Comparison of ENCODE assay signal across 8 mouse cellular contexts in the genomic region with DNA sequence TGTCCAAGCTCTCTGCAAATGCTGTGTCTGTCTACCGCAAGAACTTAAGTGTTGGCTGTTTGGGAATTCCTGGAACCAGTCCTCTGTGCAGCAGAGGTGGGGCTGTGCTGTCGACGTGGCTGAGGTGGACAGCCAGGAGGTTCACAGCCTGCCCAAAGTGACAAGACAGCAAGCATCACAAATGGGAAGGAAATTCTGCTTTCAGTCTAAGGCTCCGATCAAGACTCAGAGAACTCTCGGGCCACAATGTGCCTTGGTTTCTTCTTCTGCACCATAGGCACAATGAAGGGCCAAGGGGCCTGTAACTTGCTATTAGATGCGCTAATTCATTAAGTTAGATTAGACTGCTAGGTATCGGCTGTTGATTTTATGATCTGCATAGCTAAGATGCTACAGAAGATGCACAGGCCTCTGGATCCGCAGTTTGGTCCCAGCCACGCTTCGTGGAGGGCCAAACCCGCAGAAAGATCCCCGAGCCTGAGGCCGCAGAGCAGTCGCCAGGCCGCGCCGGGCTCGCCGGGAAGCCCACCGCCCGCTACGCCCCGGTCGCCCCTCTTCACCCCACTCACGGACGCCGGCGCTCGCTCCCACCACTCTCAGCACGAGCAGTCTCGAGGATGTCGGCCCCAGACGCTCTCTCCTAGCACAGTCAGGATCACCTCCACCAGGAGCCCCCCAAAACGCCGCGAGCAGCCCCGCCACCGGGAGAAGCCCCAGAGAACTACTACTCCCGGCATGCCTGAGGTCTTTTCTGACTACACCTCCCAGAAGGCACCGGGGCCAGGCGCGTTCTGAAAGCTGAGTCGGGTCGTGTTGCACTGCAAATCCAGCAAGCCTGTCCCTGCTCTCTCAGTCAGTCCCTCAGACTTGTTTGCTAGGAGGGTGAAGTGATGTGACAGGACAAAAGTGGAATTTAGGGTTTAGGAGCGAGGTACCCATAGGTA. TPM values are rescaled to one million over a fixed set of nuclear protein-coding genes. Genes with fewer than 3 reads are reported as not detected.
DNase-seq lines count a peak whose midpoint lies in the region; ATAC-seq and TF ChIP-seq lines count a peak whose summit lies in the region.

A gene (minus strand): TSS at position 715 of the 944 bp plus-strand sequence.

- ATAC-seq in forebrain, embryonic 16.5 days: peak; percentile 99
- ATAC-seq in neutrophil, adult 5-6 weeks (ENCODE audit: extremely low read depth, insufficient number of reproducible peaks, low FRiP score, poor library complexity, severe bottlenecking): peak; percentile 93

- H3K4me1 ChIP-seq in ES-E14 (ENCODE audit: control insufficient read depth in 2 of 2, insufficient read depth in 2 of 2, low read length in 2 of 2, poor library complexity in 1 of 2): peaks cover 0 to 3% of the 10 kb centered on the region in 2 experiments; a peak in 1 of 4 replicates
- peaks cover 10% of the 10 kb centered on the region for H3K4me1 ChIP-seq in forebrain, embryonic 16.5 days (replicated peaks; ENCODE audit: control insufficient read depth, insufficient read depth, low read length)
- H3K4me1 ChIP-seq in lung, adult 2 months (ENCODE audit: control insufficient read depth, insufficient read depth, low read length): no peaks in the 10 kb centered on the region

- peak; percentile 78; the same call in 1 of the 2 replicates for TF ChIP-seq POLR2A in lung, adult 2 months (IDR thresholded peaks at IDR 0.05; ENCODE audit: borderline replicate concordance, extremely low read depth, low read depth, low read length)

- no peaks in the 10 kb centered on the region for H3K9me3 ChIP-seq in ES-E14 (ENCODE audit: control insufficient read depth, insufficient read depth, low read depth, low read length)
- no peaks in the 10 kb centered on the region for H3K9me3 ChIP-seq in forebrain, embryonic 16.5 days (ENCODE audit: control insufficient read depth, low read length)

- in situ Hi-C loops in ES-E14 (cut with MboI; ENCODE audit: low sequenced_read_pairs in 2 of 2, unreplicated experiment in 2 of 2): no loop called here

- peaks cover 2% of the 10 kb centered on the region; the same call in 1 of the 2 replicates for H3K36me3 ChIP-seq in ES-E14 (ENCODE audit: control insufficient read depth, insufficient read depth, low read length, poor library complexity, severe bottlenecking)
- peaks cover 20% of the 10 kb centered on the region for H3K36me3 ChIP-seq in forebrain, embryonic 16.5 days (ENCODE audit: control insufficient read depth, insufficient read depth)

- WGBS in forebrain, embryonic 16.5 days: under 1% methylated on average over 45 of the region's 45 CpGs
- 1% methylated on average over 45 of the region's 45 CpGs for WGBS in lung, adult 2 months

- intact Hi-C loops in heart, postnatal 36 days (cut with DNase I): loop anchor here (2.0 to 5.0 kb wide), 2 partner anchors 105 to 232 kb away; a partner anchor contains a TSS

- H3K4me2 ChIP-seq in forebrain, embryonic 16.5 days (ENCODE audit: low read length): peak within 1 kb of the TSS; percentile 70

- no peak within 1 kb of the TSS for H3K27ac ChIP-seq in ES-E14 (ENCODE audit: insufficient read depth, low read depth, low read length, poor library complexity, severe bottlenecking)
- peak within 1 kb of the TSS; percentile 66 for H3K27ac ChIP-seq in forebrain, embryonic 16.5 days (ENCODE audit: low read length)
- peak within 1 kb of the TSS; percentile 91 for H3K27ac ChIP-seq in layer of hippocampus, adult 2 months

- DNase-seq in ES-E14 (ENCODE audit: low read depth, low spot score): peak; percentile 72
- peak; percentile 80 for DNase-seq in cerebellum, adult 11 months
- DNase-seq in heart, postnatal 36 days: peak; percentile 81
- DNase-seq in layer of hippocampus, adult 2 months (ENCODE audit: low spot score in 2 of 2): peak; percentile 91 to 93
- peak; percentile 79 for DNase-seq in lung, adult 2 months
- DNase-seq in testis, postnatal 14 days (ENCODE audit: low spot score): peak; percentile 86

- no peak for TF ChIP-seq CTCF in layer of hippocampus, adult 2 months (conservative IDR thresholded peaks at IDR 0.05)
- no peak for TF ChIP-seq CTCF in lung, adult 2 months (IDR thresholded peaks at IDR 0.05; ENCODE audit: insufficient read depth, low read length)

- H3K27me3 ChIP-seq in forebrain, embryonic 16.5 days (replicated peaks; ENCODE audit: control insufficient read depth, insufficient read depth, low read length): no peaks in the 10 kb centered on the region

- peak within 1 kb of the TSS; percentile 93 for H3K4me3 ChIP-seq in ES-E14 (ENCODE audit: insufficient read depth in 1 of 2, low read depth in 1 of 2, low read length in 2 of 2, poor library complexity in 1 of 2, severe bottlenecking in 1 of 2)
- peak within 1 kb of the TSS; percentile 92 for H3K4me3 ChIP-seq in forebrain, embryonic 16.5 days (replicated peaks; ENCODE audit: low read length)
- peak within 1 kb of the TSS; percentile 69 for H3K4me3 ChIP-seq in layer of hippocampus, adult 2 months
- H3K4me3 ChIP-seq in lung, adult 2 months (replicated peaks; ENCODE audit: extremely low read depth, low read depth, low read length): peak within 1 kb of the TSS; percentile 92

- peak within 1 kb of the TSS; percentile 95 for H3K9ac ChIP-seq in ES-E14 (ENCODE audit: insufficient read depth, low read depth, low read length, poor library complexity, severe bottlenecking)
- peak within 1 kb of the TSS; percentile 95 for H3K9ac ChIP-seq in forebrain, embryonic 16.5 days (replicated peaks; ENCODE audit: low read depth, low read length)

TF ChIP-seq in ES-E14, 5 proteins besides CTCF, POLR2A, EP300 and RAD21:
- TF ChIP-seq CHD2 (IDR thresholded peaks at IDR 0.05; ENCODE audit: low read depth, low read length): no peak
- TF ChIP-seq ZC3H11A (IDR thresholded peaks at IDR 0.05; ENCODE audit: borderline replicate concordance, low read depth, low read length): no peak
- TF ChIP-seq HCFC1 (IDR thresholded peaks at IDR 0.05; ENCODE audit: borderline replicate concordance, insufficient read depth, low read length): peak; percentile 96
- no peak for TF ChIP-seq MAFK (IDR thresholded peaks at IDR 0.05; ENCODE audit: insufficient read depth, low read depth, low read length)
- TF ChIP-seq ZNF384 (IDR thresholded peaks at IDR 0.05; ENCODE audit: low read depth, low read length): no peak

RNA-seq across cellular contexts. Expression of the gene that starts here (rescaled TPM):
- 11.0 and 13.0 TPM in 2 replicates for total RNA-seq in ES-E14 (2012; rRNA removed)
- polyA plus RNA-seq in forebrain, embryonic 16.5 days (2015; fragmentation: Nextera tagmentation; extraction: Ambion mirVana): 69.8 and 76.5 TPM in 2 replicates
- total RNA-seq in heart, postnatal 36 days (2021): 1 to 10 TPM; 3.8 to 5.0 TPM
- 10 to 100 TPM; 40.8 to 49.6 TPM for total RNA-seq in layer of hippocampus, adult 2 months (2021)
- polyA plus RNA-seq in lung, adult 2 months (2012; rRNA removed): 1.5 and 2.5 TPM in 2 replicates
- 3.3 and 3.8 TPM in 2 replicates for total RNA-seq in neutrophil, adult 5-6 weeks (2017)

Comparison
In these comparisons a context has a peak if more than half of its experiments do, and no peak if none do; other contexts are left out.
1. RNA of the gene that starts here (polyA plus RNA-seq): 69.8 to 76.5 TPM in forebrain, embryonic 16.5 days; 1.5 to 2.5 TPM in lung, adult 2 months; every median in the first group is over 10 times any median in the second.
2. Peak in every context shown above with its lines, with median percentiles within 50 percentile points of each other: DNase-seq and H3K4me3 ChIP-seq.